In genomic region chr19:27147404-27147803, GRCm38 (mm10) we compare ENCODE assay signal across 14 mouse cellular contexts.
DNase-seq lines count a peak whose midpoint lies in the region; ATAC-seq and TF ChIP-seq lines count a peak whose summit lies in the region.
"Had no signal": no experiment of that assay in that cellular context is flagged by ENCODE, and none has a peak within 500 bp of the region (broad histone marks: within the 10 kb centered on the region; RNA-seq: fewer than 3 reads in every experiment).

No protein-coding gene starts in this region.

- no peak for ATAC-seq in lung, embryonic 14.5 days (ENCODE audit: insufficient read depth)
- ATAC-seq in midbrain, embryonic 14.5 days (ENCODE audit: low FRiP score, low TSS enrichment): no peak
- ATAC-seq: intestine, embryonic 15.5 days; midbrain, embryonic 16.5 days; Patski had no signal

- no peak overlapping the region for H3K27ac ChIP-seq in lung, embryonic 14.5 days (ENCODE audit: low read depth)
- H3K27ac ChIP-seq in gastrocnemius, adult 2 months: peak overlapping the region; percentile 81
- no peak overlapping the region for H3K27ac ChIP-seq in midbrain, embryonic 14.5 days (replicated peaks; ENCODE audit: low read depth, low read length)
- H3K27ac ChIP-seq: intestine, embryonic 15.5 days; left cerebral cortex, adult 2 months; liver, embryonic 14.5 days had no signal

- H3K4me1 ChIP-seq in lung, embryonic 14.5 days (ENCODE audit: insufficient read depth): peaks cover 7% of the 10 kb centered on the region
- no peaks in the 10 kb centered on the region for H3K4me1 ChIP-seq in lung, adult 2 months (ENCODE audit: control insufficient read depth, insufficient read depth, low read length)
- H3K4me1 ChIP-seq in midbrain, embryonic 14.5 days (ENCODE audit: control insufficient read depth, insufficient read depth, low read length): 0 out of 2 replicates have a peak, but pooled peaks cover 5% of the 10 kb centered on the region
- H3K4me1 ChIP-seq: intestine, embryonic 15.5 days had no signal

- intact Hi-C loops in gastrocnemius, adult 2 months (cut with DNase I): no loop called here

- TF ChIP-seq CTCF in lung, embryonic 14.5 days (IDR thresholded peaks at IDR 0.05; ENCODE audit: low read depth): no peak
- TF ChIP-seq CTCF in lung, adult 2 months (IDR thresholded peaks at IDR 0.05; ENCODE audit: insufficient read depth, low read length): no peak
- no peak for TF ChIP-seq CTCF in gastrocnemius, adult 2 months (IDR thresholded peaks at IDR 0.05)

- H3K27me3 ChIP-seq in lung, embryonic 14.5 days (ENCODE audit: insufficient read depth, low read length): no peaks in the 10 kb centered on the region
- H3K27me3 ChIP-seq in midbrain, embryonic 14.5 days (ENCODE audit: control insufficient read depth, insufficient read depth, low read length): no peaks in the 10 kb centered on the region
- H3K27me3 ChIP-seq: intestine, embryonic 15.5 days; Patski had no signal

- TF ChIP-seq POLR2A in lung, adult 2 months (IDR thresholded peaks at IDR 0.05; ENCODE audit: borderline replicate concordance, extremely low read depth, low read depth, low read length): no peak

- H3K4me3 ChIP-seq in lung, embryonic 14.5 days (ENCODE audit: low read depth, low read length): no peak overlapping the region
- H3K4me3 ChIP-seq in lung, adult 2 months (replicated peaks; ENCODE audit: extremely low read depth, low read depth, low read length): no peak overlapping the region
- H3K4me3 ChIP-seq in gastrocnemius, adult 2 months: peak overlapping the region; percentile 26
- H3K4me3 ChIP-seq in midbrain, embryonic 14.5 days (replicated peaks; ENCODE audit: low read depth, low read length): no peak overlapping the region
- H3K4me3 ChIP-seq: intestine, embryonic 15.5 days; left cerebral cortex, adult 2 months had no signal

- H3K9me3 ChIP-seq in lung, embryonic 14.5 days (ENCODE audit: low read depth, low read length): no peaks in the 10 kb centered on the region
- no peaks in the 10 kb centered on the region for H3K9me3 ChIP-seq in midbrain, embryonic 14.5 days (ENCODE audit: control insufficient read depth, low read length)
- H3K9me3 ChIP-seq: intestine, embryonic 15.5 days had no signal

- peak; percentile 47 for DNase-seq in lung, embryonic 14.5 days
- DNase-seq in lung, adult 2 months: no peak
- DNase-seq in gastrocnemius, adult 2 months: peak; percentile 78
- DNase-seq in heart, postnatal 4 days: peak; percentile 29
- peak; percentile 6 for DNase-seq in lung, postnatal 36 days
- DNase-seq in layer of hippocampus, adult 9-10 months (ENCODE audit: low spot score): no peak
- DNase-seq in midbrain, embryonic 14.5 days: no peak
- DNase-seq in adipocyte (ENCODE audit: low spot score): no peak
- DNase-seq: cerebellum, postnatal 36 days had no signal

- peak overlapping the region; percentile 16; the same call in 1 of the 2 replicates for H3K4me2 ChIP-seq in lung, embryonic 14.5 days
- H3K4me2 ChIP-seq in midbrain, embryonic 14.5 days (ENCODE audit: low read length): no peak overlapping the region
- H3K4me2 ChIP-seq: intestine, embryonic 15.5 days had no signal

- no peaks in the 10 kb centered on the region for H3K36me3 ChIP-seq in lung, embryonic 14.5 days (ENCODE audit: insufficient read depth)
- no peaks in the 10 kb centered on the region for H3K36me3 ChIP-seq in midbrain, embryonic 14.5 days (ENCODE audit: control insufficient read depth, insufficient read depth, low read length)
- H3K36me3 ChIP-seq: intestine, embryonic 15.5 days had no signal

- WGBS in lung, embryonic 14.5 days: 43% methylated on average over 12 of the region's 12 CpGs
- 50% methylated on average over 12 of the region's 12 CpGs for WGBS in lung, adult 2 months
- WGBS in midbrain, embryonic 14.5 days: 97% methylated on average over 12 of the region's 12 CpGs

- no peak overlapping the region for H3K9ac ChIP-seq in lung, embryonic 14.5 days
- no peak overlapping the region for H3K9ac ChIP-seq in midbrain, embryonic 14.5 days (replicated peaks; ENCODE audit: low read length)
- H3K9ac ChIP-seq: intestine, embryonic 15.5 days; liver, embryonic 14.5 days had no signal

Comparison
In these comparisons a context has a peak if more than half of its experiments do, and no peak if none do; other contexts are left out.
1. DNase-seq: peak in lung, embryonic 14.5 days (single experiment), gastrocnemius, adult 2 months (single experiment), heart, postnatal 4 days (single experiment) and lung, postnatal 36 days (single experiment); none in lung, adult 2 months (single experiment), layer of hippocampus, adult 9-10 months (single experiment), midbrain, embryonic 14.5 days (single experiment) and adipocyte (single experiment).